Mouse (Mus musculus) adrenal gland, postnatal 14 days (tissue): ENCODE results near the gene Syt1. TPM values are rescaled to one million over a fixed set of nuclear protein-coding genes. Genes with fewer than 3 reads are reported as not detected.

Source experiments
- DNase-seq: peaks from one replicate; pipeline ENCODE4 v3.0.0; 2021; ENCODE audit warnings: mixed read lengths
- total RNA-seq: library from RNA; stranded (reverse); gene quantifications from 2 replicates; pipeline ENCODE4 v1.2.3, GENCODE M21; 2021

The Syt1 gene
- total RNA-seq, 1 experiment from 2014 or later = 12.6 TPM

DNA sequence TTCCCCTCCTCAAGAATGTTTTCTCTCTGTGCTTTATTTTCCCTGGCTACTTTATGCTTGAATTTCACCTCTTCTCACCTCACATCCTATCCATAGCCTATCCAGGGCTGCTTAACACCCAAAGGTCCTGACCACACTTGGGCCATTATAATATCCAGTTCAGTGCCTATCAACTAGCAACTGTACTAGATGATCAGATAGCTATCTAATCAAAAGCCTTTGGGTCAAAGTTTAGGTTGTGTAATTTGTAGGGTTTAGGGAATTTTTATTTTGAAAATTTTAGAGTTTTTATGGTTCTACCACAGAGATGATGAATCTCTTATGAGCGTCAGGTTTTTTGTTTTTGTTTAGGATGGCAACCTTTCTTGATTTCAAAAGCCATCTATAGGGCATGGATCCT, 125.0 kb downstream of the Syt1 start:
- DNase-seq = no peak

- no peak for DNase-seq
These were observed 126.3 kb downstream of the Syt1 start for GRCm38 (mm10) chr10:108884520-108884919.

DNA sequence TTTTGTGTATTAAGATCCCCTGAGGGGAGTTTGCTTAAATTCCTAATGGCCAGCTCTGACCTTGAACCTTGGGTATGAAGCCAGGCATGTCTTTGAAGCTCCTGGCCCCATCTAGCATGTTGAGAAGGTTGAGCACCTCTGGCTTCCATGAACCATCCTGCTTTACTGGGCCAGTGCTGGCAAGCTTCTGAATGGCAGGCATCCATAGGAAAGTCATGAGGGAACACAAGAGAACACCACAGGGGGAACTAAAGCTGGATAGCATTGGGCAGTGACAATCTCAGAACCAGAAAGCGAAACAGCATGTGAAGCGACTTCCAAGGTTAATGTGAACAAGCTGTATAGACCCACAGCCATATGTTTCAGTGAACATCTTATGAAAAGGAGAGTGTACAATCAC, 130.4 kb downstream of the Syt1 start:
- DNase-seq = no peak

DNA sequence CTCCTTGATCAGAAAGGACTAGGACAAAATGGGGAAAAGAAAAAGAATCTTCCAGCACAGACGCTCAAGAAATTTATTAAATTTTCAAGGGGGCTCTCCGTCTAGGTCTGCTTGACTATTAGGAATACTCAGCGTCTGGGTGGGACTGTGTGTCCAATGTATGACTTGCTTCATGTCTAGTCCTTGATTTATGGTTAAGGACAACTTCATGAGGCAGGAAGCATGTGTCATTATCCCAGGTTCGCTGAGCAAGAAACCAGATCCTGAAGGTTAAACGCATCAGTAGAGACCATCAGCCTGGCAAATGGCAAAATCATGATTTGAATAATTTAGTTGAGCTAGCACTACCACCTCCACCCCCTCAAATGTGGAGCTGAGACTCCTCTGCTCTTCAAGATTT, 135.1 kb downstream of the Syt1 start:
- no peak for DNase-seq

- no peak for DNase-seq
These were observed 136.1 kb downstream of the Syt1 start for GRCm38 (mm10) chr10:108874687-108875086.

- DNase-seq = no peak
These were observed 138.4 kb downstream of the Syt1 start for GRCm38 (mm10) chr10:108872359-108872758.

DNA sequence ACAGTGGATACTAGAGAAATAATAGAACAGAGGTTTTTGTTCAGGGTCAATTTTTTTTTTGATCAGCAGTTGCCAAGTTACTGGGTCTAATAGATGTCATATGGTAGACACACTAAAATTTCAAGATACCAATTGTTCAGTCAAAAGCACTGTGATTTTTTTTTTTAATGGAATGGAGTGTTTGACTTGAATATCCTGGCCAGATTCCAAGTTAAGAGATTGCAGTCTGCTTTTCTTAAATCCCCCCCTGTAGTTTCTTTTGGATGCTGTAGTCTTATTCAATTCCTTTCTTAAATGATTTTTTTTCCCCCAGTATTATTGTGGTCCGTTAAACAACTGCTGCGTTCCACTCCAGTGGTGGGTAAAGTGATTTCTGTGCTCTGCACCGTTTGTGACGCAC, 140.2 kb downstream of the Syt1 start:
- DNase-seq = no peak

DNA sequence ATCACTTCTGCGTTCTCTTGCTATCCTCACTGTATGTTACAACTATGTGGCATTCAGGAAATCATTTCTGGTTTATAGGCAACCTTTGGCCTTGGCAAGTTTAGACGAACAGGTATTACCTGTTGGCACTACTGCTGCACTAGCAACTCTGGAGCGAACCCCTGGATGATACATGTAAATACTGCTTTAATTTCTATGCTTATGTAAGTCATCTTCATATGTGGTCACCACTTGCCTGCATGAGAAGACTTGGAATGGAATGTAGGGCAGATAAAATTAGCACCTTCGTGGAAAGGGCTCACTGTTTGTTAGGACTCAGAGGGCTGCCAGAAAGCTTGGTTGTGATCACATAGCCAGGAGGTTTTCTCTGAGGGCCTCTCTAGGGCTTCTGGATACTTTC, 142.6 kb downstream of the Syt1 start:
- no peak for DNase-seq

GRCm38 (mm10) chr10:108867202-108867601, 143.6 kb downstream of the Syt1 start:
- peak; percentile 4 for DNase-seq

- DNase-seq = no peak
These were observed 145.2 kb downstream of the Syt1 start for GRCm38 (mm10) chr10:108865586-108865985.

DNA sequence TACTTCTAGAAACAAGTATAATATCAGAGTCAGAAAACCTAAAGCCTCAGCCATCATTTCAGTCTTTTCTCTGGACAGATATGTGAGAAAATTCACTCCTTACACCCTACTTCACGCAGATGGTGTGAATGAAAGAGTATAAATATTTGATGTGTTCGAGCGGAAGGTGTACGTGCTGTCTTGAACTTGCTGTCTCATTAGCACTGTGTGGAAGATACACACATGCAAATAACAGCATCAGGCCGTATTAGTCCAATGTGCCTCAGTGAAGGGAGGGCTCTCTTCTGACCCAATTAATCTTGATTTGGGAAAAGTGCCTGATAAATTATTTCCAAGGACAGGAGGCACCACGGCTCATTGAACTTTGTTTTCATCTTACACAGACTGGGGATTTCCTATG, 154.8 kb downstream of the Syt1 start:
- no peak for DNase-seq

GRCm38 (mm10) chr10:108852757-108853156, 158.0 kb downstream of the Syt1 start:
- DNase-seq = no peak

GRCm38 (mm10) chr10:108837434-108837833, 173.3 kb downstream of the Syt1 start:
- no peak for DNase-seq

GRCm38 (mm10) chr10:108832248-108832647, 178.5 kb downstream of the Syt1 start:
- no peak for DNase-seq

DNA sequence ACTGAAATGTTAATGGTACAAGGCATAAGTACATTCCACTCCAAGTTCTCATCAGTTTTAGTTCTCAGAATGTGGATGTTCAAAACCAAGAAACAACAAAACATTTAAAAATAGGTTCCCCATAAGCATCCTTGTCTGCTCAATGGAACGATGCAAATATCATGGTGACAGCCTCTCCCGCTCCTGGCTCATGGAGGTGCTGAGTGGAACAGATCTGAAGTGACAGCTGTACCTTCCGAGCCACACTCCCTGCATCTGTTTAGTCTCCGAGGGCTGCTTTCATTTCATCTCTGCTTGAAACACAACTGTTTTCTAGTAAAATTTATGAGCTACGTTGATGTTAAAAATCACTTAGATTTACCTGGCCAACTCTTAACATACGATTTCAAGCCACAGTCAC, 179.0 kb downstream of the Syt1 start:
- DNase-seq = no peak

GRCm38 (mm10) chr10:108822273-108822672, 188.5 kb downstream of the Syt1 start:
- no peak for DNase-seq

DNA sequence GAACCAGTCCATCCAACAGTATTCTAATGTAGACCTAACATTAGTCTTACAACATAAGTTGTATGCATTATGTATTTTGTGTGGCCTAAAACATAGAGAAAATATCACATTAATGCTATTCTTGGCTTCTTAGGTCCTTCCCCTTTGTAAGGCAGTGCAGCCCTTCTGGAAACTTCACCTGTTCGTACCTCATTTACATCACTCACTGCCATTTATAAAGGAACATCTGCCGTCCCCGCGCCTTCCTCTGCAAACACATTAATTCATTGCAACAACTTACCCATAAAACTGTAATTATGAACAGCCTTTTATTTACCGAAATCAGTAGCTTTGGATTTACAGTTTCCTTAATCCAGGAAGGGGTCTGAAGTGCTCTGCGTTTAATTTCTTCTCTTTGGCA, 195.4 kb downstream of the Syt1 start:
- no peak for DNase-seq

DNA sequence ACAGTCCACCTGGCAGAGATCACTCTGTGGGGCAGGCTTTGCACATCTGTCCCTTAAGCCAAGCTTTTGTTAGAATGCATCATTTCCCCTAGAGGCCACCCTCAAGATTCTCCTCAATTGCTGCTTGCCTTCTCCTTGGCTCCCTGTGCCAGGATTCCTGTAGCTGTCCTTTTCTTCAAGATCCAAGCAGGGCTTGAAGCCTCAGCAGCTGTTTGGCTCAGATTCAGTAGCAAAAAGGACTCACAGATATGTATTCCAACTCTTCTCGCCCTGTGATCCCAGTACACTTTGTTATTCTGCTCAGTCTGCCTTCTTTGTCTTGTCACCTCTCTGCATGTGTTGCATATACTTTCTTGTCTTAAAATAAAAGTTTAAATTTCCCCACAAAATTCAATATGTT, 206.4 kb downstream of the Syt1 start:
- no peak for DNase-seq

DNA sequence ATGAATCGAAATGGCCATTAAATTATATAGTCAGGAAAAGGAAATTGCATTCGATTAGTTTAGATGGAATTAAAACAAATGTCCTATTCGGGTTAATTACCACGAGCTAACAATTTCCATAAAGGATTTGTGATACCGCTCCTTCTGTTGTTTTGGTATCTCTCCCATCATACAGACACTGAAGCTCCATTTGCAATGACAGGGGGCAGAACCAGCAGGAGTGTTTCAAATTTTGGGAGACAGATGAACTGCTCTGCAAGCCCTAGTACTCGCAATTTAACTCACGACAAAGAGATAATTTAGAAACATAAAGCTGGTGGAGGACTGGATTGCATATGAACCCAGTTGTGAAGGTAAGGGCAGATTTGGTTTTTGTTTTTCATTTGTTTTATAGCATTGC, 210.0 kb downstream of the Syt1 start:
- DNase-seq = no peak

GRCm38 (mm10) chr10:108798826-108799225, 212.0 kb downstream of the Syt1 start:
- no peak for DNase-seq

DNA sequence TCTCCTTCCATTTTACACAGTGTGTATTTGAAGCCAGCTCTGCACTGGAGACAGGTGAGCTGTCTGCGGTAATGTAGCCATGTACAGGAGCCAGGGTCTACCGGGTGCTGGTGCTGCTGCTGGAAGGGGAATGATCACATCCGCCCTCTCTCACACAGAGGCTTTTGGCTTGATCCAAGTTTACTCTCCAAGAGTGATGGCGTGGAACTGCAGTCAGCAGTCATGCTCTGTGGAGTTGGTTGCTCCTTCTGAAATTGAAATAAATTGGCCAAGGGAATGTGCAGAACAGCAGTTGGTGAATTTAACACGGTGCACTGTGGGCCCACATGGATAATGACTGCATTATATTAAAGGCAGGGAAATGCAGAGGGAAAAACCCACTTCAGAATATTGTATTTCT, 228.0 kb downstream of the Syt1 start:
- no peak for DNase-seq

GRCm38 (mm10) chr10:108780614-108781013, 230.2 kb downstream of the Syt1 start:
- no peak for DNase-seq

- no peak for DNase-seq
These were observed 234.0 kb downstream of the Syt1 start for GRCm38 (mm10) chr10:108776735-108777134.

- no peak for DNase-seq
These were observed 239.7 kb downstream of the Syt1 start for GRCm38 (mm10) chr10:108771081-108771480.

- no peak for DNase-seq
These were observed 245.2 kb downstream of the Syt1 start for GRCm38 (mm10) chr10:108765564-108765963.

- no peak for DNase-seq
These were observed 247.1 kb downstream of the Syt1 start for GRCm38 (mm10) chr10:108763722-108764121.
